Mouse (Mus musculus) heart, postnatal 4 days (tissue): Measurements from ENCODE around the gene Cc2d1a. TPM values are rescaled to one million over a fixed set of nuclear protein-coding genes. Genes with fewer than 3 reads are reported as not detected.

Experiments
- DNase-seq: peaks from one replicate; pipeline ENCODE4 v3.0.0; 2021
- microRNA-seq, 2 experiments: library from miRNA; unstranded; fragments of <30 nt; microRNA quantifications; one replicate each; pipeline ENCODE4 v1.2.0; 2021 to 2022
- total RNA-seq, 2 experiments: library from RNA; stranded (reverse); gene quantifications; 2 replicates each; pipeline ENCODE4 v1.2.3; 2021

Cc2d1a gene
- total RNA-seq, 2 experiments from 2014 or later: 12.6 to 15.6 TPM

- no peak for DNase-seq
Observed at GRCm38 (mm10) chr8:84103601-84104000, 44.1 kb downstream of the Cc2d1a start.

- no peak for DNase-seq
Observed at GRCm38 (mm10) chr8:84101476-84102270, 46.1 kb downstream of the Cc2d1a start.

- DNase-seq: no peak
Observed at GRCm38 (mm10) chr8:84098376-84098775, 49.4 kb downstream of the Cc2d1a start.

- DNase-seq: no peak
Observed at GRCm38 (mm10) chr8:84096061-84096460, 51.7 kb downstream of the Cc2d1a start.

GRCm38 (mm10) chr8:84090585-84090984 lies 57.2 kb downstream of the Cc2d1a start:
- no peak for DNase-seq

- no peak for DNase-seq
Observed at GRCm38 (mm10) chr8:84089277-84089676, 58.5 kb downstream of the Cc2d1a start.

GRCm38 (mm10) chr8:84087821-84088220 lies 59.9 kb downstream of the Cc2d1a start:
- DNase-seq: no peak

GRCm38 (mm10) chr8:84087156-84087555 lies 60.6 kb downstream of the Cc2d1a start:
- no peak for DNase-seq

- no peak for DNase-seq
Observed at GRCm38 (mm10) chr8:84084341-84085115, 63.2 kb downstream of the Cc2d1a start.

GRCm38 (mm10) chr8:84083829-84084241 lies 63.9 kb downstream of the Cc2d1a start:
- no peak for DNase-seq

Small RNAs within 50 kb of the gene (microRNA-seq; reads per million reads assigned to microRNA genes)
- gene Gm25110 (0 reads per million in 2 experiments), gene Mir181c (1,377 to 2,019 reads per million in 2 experiments), gene Mir181d (3,657 to 4,765 reads per million in 2 experiments), gene Mir709 (0 reads per million in 2 experiments)

Other genes starting within 250 kb of the Cc2d1a start
- 10 to 100 TPM; 37.5 to 39.8 TPM for gene Adgrl1, start 247.8 kb downstream of the Cc2d1a start, total RNA-seq
- gene Gm10644, start 192.7 kb downstream of the Cc2d1a start, total RNA-seq: under 1 TPM; 0.27 to 0.41 TPM
- 10 to 100 TPM; 25.8 to 26.1 TPM for gene Asf1b, start 192.4 kb downstream of the Cc2d1a start, total RNA-seq
- 100 to 1,000 TPM; 389 to 405 TPM for gene Prkaca, start 174.9 kb downstream of the Cc2d1a start, total RNA-seq
- 10 to 100 TPM; 36.6 to 42.9 TPM for gene Samd1, start 150.3 kb downstream of the Cc2d1a start, total RNA-seq
- under 1 TPM in 1 of 2 experiments, not detected in 1; 0.83 TPM for gene 1700067K01Rik, start 146.4 kb downstream of the Cc2d1a start, total RNA-seq
- 1 to 10 TPM in 1 of 2 experiments, under 1 TPM in 1; 0.93 to 1.4 TPM for gene 2210011C24Rik, start 135.8 kb downstream of the Cc2d1a start, total RNA-seq
- under 1 TPM; 0.31 to 0.38 TPM for gene Palm3, start 126.5 kb downstream of the Cc2d1a start, total RNA-seq
- 1 to 10 TPM; 4.0 to 4.2 TPM for gene Il27ra, start 105.3 kb downstream of the Cc2d1a start, total RNA-seq
- not detected for gene Rln3, start 102.9 kb downstream of the Cc2d1a start, total RNA-seq
- 1 to 10 TPM; 3.7 to 4.5 TPM for gene Gm10643, start 82.8 kb downstream of the Cc2d1a start, total RNA-seq
- gene Rfx1, start 81.1 kb downstream of the Cc2d1a start, total RNA-seq: 10 to 100 TPM; 12.5 to 13.5 TPM
- 10 to 100 TPM; 19.7 to 20.5 TPM for gene Dcaf15, start 43.2 kb downstream of the Cc2d1a start, total RNA-seq
- gene Podnl1, start 21.9 kb downstream of the Cc2d1a start, total RNA-seq: not detected
- gene 4930432K21Rik, start 89 bp upstream of the Cc2d1a start, total RNA-seq: under 1 TPM; 0.38 to 0.60 TPM
- 1 to 10 TPM; 3.6 to 4.3 TPM for gene Nanos3, start 37.3 kb upstream of the Cc2d1a start, total RNA-seq
- 10 to 100 TPM; 12.8 to 13.8 TPM for gene Zswim4, start 89.1 kb upstream of the Cc2d1a start, total RNA-seq
- 100 to 1,000 TPM; 218 to 233 TPM for gene D8Ertd738e, start 101.8 kb upstream of the Cc2d1a start, total RNA-seq
- 10 to 100 TPM; 14.4 to 19.2 TPM for gene Mri1, start 109.4 kb upstream of the Cc2d1a start, total RNA-seq
- 10 to 100 TPM; 11.0 to 16.2 TPM for gene Ccdc130, start 122.4 kb upstream of the Cc2d1a start, total RNA-seq
- gene Cacna1a, start 240.5 kb upstream of the Cc2d1a start, total RNA-seq: 1 to 10 TPM; 6.6 to 8.0 TPM